Mouse (Mus musculus): ENCODE results near the gene Cdk11b. TPM values are rescaled to one million over a fixed set of nuclear protein-coding genes. Genes with fewer than 3 reads are reported as not detected.
A peak's percentile ranks its signal among the peaks of the same experiment; 100 is the strongest.
"Not testable (repeated sequence)": the region's sequence is repeated elsewhere in the genome, so short reads cannot be mapped to it uniquely, and the experiment has no call there.

Cdk11b gene
- total RNA-seq, 2 experiments from 2014 or later, result 45.9 to 53.1 TPM

DNA sequence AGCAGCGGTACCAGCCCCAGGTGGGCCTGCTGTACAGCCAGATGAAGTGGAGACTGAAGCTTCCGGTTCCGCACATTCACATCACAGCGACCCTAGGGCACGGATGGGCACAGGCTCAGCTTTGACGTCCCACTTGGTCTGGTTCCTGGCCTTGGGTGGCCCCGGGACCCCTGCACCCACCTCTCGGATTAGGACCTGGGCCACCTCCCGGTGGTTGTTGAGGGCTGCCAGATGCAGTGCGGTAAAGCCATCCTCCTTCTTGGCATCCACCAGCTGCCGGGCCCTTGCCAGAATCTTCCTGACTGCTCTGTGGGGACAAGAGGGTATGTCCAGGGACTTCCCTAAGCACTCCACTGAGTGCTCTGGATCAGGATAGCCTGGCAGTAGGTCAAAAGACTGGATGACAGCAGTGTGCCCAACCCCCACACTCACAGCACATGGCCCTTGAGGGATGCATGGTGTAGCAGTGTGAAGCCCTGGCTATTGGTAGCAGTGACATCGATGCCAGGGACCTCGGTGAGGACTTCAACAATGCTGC is 31.6 kb downstream of the Cdk11b start:
- intact Hi-C loops (cut with DNase I), result no loop called here
- DNase-seq (ENCODE audit: low spot score in 2 of 2), result no peak

DNA sequence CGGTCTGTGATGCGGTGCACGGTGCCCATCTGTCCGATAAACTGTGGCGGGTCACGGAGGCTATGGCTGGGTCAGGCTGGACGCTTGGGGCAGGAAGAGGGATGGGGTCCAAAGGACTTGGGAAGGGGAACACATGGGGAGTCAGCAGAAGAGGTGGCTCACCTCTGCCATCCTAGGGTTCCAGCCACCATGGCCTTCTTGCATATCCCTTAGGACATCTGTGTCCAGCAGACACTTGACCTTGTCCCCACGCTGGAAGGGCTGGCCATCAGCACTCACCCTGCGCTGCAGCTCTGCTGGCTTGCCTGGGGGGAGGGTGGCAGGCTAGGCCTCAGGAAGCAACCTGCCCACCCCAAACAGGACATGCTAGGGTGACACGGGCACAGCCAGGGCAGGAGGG is 34.3 kb downstream of the Cdk11b start:
- no peak for DNase-seq (ENCODE audit: low spot score in 2 of 2)
- intact Hi-C loops (cut with DNase I), result no loop called here

DNA sequence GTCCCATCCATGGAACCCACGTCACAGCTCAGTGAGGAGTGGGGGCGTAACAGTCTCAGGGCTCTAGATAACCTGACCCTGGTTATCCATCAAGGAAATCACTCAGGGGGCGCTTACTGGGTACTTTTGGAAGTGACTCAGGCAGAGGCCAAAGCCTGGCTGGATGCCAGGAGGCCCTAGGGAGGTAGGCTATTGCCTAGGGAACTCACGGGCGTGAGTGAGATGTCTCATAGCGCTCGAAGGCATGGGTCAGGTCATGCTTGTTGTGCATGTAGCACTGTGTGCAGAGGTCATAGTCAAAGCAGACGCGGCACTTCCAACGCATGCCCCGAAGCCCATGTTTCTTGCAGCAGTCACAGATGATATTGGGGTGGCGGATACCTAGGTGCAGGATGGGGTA is 36.0 kb downstream of the Cdk11b start:
- no peak for DNase-seq (ENCODE audit: low spot score in 2 of 2)
- intact Hi-C loops (cut with DNase I), result no loop called here

DNA sequence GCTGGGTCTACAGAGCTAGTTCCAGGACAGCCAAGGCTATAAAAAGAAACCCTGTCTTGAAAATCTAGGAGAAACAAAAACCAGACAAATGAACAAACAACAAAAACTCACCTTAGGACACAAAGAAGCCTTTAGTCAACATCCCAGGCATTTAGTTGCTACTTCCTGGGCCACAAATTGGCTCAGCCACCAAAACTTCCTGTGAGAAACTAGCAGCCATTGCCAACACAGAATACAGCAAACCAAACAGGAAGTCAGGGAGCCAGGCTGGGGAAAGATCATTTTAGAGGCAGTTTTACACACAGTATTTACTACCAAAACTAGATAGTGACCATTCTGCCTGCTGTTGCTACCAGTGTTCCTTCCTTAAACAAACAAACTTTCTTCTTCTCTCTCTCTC is 42.2 kb downstream of the Cdk11b start:
- DNase-seq (ENCODE audit: low spot score in 2 of 2), result no peak

DNA sequence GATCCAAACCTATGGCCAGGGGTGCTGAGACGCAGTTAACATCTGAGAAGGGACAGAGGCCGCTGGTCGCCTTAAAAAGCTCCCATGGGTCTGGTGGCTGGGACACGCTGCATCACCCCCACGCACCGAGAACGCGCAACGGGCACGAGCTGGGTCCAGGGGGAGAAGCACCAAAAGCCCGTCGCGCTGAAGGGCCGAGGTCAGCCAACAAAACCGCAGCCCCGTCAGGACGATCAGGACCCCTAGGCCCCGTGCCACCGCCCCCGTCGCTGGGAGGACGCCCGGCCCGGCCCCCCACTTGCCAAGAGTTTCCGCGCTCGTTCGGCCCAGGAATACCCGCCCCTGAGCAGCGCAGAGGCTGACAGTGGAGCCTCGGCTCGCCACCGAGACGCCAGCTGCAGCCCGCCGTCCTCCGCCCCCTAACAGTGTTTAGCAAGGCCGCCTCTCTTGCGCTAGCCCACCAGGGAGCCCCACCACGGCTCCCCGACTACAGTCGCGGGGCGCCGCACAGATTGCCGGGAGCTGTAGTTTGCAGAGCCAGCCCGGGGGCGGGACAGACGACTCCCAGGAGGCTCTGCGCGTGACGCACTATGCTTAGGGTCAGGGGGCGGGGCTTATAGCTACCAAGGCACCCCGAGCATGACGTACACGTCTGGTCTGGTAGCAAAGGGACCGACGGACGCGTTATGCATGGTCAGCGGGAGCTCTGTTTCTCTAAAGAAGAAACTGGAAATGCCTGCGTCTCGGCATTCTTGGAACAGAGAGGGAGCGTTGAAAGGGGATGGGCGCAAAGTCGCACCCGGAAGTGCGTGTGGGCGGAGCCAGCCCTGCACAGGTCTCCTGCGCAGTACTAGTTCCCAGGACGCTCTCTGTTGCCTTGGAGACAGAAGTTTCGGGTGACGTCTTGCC is 44.3 kb downstream of the Cdk11b start, which contains the start of gene Mib2:
Mib2 (minus strand) TSS at position 510 of the 909 bp plus-strand sequence.
- intact Hi-C loops (cut with DNase I), result loop anchor here (1.0 kb wide), 1 partner anchor 26 kb away; no protein-coding TSS in a partner anchor
- peak; percentile 98 to 99 for DNase-seq (ENCODE audit: low spot score in 2 of 2)

More for the DNA sequence above, 42.2 kb downstream of the Cdk11b start:
- intact Hi-C loops (cut with DNase I), result no loop called here

DNA sequence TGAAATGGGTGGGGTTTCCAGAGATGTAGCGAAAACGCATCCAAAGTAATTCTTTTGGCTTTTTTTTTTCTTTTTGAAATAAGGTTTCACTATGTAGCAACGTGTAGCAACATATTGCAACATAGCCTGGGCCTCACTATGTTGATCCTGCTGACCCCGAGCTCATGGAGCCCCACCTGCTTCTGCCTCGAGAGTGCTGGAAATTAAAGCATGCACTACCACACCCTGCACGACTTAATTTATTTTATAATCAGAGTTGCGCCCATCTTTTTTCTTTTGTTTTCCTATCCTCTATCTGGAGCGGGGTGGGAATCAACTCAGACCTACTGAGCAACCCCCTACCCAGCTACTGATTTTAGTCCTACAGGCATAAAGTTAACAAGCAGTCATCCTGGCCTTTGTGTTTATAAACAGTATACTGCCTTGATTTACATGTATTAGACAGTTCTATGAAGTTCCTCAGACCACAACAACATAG is 45.0 kb downstream of the Cdk11b start:
- DNase-seq (ENCODE audit: low spot score in 2 of 2), result no peak
- intact Hi-C loops (cut with DNase I), result loop anchor here (1.0 kb wide), 1 partner anchor 26 kb away; no protein-coding TSS in a partner anchor

DNA sequence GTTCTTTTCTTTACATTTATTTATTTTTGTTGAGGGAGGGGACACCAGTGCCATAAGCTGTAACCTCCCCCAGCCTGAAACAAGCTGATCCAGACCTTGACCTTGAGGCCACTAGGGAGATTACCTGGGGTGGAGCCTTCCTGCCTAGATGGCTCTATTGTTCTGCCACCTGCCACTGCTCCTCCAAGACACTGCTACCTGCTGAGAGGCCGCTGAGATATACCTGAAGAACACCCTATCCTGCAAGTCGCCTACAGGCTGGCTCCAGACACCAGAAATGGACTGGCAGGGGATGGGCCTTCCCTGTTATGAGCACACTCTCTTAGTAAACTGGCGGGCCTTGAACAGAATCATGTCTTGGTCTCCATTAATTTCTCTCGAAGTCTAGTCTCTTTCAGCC is 45.6 kb downstream of the Cdk11b start:
- DNase-seq (ENCODE audit: low spot score in 2 of 2); intact Hi-C loops (cut with DNase I): not testable (repeated sequence)

DNA sequence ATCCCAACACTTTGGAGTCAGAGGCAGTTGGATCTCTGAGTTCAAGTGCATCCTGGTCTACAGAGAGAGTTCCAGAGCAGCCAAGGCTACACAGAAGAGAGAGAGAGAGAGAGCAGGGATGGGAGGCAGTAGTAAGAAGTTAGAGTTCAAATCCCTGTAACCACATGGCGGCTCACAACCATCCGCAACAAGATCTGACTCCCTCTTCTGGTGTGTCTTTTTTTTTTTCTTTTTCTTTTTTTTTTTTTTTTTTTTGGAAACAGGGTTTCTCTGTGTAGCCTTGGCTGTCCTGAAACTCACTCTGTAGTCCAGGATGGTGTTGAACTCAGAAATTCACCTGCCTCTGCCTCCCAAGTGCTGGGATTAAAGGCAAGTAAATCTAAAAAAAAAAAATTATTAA is 47.4 kb downstream of the Cdk11b start:
- DNase-seq (ENCODE audit: low spot score in 2 of 2), result no peak
- intact Hi-C loops (cut with DNase I), result no loop called here

DNA sequence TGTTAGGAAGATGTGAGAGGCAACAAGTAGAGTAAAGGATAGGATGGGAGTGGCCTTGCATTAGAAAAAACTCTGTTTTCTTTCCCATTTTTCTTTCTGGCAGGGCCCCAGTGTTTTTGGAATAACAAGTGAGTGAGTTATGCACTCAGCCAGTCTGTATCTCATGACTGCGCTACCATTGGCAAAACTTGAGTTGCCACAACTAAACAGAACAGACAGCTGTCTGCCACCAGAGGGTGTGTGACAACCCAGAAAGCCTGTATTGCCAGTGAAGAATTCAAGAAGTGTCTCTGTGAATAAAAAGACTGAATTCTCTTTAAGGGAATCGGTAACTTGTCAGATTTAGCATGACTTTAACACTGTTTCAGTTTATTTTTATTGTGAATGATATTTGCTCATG is 51.3 kb downstream of the Cdk11b start:
- DNase-seq (ENCODE audit: low spot score in 2 of 2), result no peak
- intact Hi-C loops (cut with DNase I), result no loop called here

DNA sequence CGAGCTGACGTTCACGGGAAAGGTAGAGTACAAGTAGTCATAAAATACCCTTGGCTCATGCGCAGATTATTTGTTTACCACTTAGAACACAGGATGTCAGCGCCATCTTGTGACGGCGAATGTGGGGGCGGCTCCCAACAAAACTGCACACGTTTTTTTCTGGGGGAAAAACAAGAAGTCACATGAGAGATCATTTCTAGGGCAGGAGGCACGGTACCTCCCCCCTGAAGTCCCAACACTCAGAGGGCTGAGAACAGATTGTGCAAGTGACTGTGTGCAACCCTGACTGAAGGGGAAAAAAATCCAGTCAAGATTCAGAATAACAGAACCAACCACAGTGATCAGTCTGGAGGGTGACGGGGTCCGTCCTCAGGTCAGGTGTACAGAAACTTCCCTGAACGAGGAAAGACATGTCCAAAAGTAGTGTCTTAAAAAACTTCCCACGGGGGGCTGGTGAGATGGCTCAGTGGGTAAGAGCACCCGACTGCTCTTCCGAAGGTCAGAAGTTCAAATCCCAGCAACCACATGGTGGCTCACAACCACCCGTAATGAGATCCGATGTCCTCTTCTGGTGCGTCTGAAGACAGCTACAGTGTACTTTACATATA is 59.1 kb downstream of the Cdk11b start:
- intact Hi-C loops (cut with DNase I), result not testable (repeated sequence)

DNA sequence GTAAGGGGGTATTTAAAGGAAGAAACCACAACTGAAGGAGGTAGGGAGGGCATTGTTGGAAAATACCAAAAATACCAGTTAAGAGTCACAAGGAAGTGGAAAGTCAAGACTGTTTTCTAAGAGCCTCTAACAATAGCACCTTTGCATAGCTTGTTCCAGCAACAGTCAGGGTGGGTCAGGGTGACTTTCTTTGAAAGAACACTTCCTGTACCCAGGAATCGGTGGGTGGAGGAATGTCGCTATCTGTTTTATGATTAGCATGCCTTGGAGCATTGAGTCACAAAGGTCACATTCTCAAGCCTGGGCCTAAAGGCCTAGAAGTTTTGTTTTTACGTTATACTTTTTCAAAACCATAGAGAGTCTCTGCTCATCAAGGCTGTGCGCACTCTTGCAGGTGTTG is 63.1 kb downstream of the Cdk11b start:
- intact Hi-C loops (cut with DNase I); DNase-seq (ENCODE audit: low spot score in 2 of 2): not testable (repeated sequence)

More for the DNA sequence above, 59.1 kb downstream of the Cdk11b start:
- DNase-seq (ENCODE audit: low spot score in 2 of 2), result not testable (repeated sequence)

DNA sequence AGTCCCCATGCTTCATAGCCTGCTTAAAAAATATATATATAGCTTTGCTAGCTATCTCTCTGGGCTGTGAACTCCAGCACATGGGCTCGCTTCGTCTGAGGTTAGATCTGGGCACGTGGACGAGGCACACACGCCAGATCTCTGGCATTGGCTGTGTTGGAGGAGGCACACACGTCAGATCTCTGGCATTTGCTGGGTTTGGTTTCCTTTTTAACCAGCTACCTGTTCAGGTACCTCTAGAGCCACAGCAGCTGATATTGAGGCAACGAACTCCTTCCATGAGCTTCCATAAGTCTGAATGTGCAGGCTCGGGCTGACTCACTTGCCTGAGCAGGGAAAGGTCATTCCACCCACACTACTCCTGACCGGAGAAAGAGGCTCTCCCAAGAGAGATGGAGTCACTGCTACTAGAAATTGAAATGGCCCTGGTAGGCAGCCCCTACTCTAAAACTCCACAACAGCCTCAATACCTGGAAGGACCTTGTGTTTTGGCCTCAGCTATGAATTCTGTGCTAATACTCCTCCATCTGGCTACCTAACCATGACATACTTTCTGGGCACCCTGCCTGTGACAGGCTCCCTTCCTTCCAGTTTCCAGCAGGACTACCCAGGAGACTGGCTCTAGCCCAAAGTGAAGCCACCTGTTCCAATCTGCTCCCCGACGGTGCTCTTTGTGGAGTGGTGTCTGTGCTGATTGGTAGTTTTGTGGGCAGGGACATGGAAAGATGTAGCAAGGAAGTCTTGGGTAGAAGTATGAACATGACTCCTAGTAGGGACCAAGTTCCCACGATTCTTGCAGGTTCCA is 66.1 kb downstream of the Cdk11b start:
- peak in 1 of 2 experiments; percentile 34 for DNase-seq (ENCODE audit: low spot score in 2 of 2)

DNA sequence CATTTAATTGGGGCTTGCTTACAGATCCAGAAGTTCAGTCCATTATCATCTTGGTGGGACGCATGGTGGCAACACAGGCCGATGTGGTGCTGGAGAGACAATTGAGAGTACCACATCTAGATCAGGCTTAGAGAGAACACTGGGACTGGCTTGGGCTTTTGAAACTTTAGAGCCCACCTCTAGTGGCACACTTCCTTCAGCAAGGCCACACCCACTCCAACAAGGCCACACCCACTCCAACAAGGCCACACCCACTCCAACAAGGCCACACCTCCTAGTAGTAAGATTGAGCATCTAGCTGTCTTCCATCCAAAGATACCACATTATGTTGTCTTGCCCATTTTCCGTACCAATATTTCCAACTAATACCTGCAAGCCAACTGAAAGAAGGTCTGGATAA is 67.8 kb downstream of the Cdk11b start:
- intact Hi-C loops (cut with DNase I), result loop anchor here (5.0 kb wide), 1 partner anchor 210 kb away; no protein-coding TSS in a partner anchor
- no peak for DNase-seq (ENCODE audit: low spot score in 2 of 2)

More for the DNA sequence above, 66.1 kb downstream of the Cdk11b start:
- intact Hi-C loops (cut with DNase I), result loop anchor here (5.0 kb wide), 1 partner anchor 208 kb away; no protein-coding TSS in a partner anchor

DNA sequence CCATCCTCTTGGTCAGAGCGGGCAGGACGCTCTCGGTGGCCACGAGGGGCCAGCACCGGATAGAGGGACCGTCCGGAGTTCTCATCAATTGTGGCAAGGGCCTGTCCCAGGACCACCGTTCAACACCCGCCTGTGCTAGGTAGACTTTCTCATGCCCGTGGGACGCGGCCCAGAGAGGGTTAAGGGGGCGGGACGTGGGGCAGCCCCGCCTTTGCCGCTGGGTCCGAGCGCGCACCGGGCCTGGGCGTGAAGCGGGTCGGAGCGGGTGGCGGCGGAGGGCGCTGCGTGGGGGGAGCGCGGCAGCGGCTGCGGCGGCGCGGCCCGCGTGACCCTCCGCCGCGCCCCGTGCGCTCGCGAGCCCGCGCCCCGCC is 69.4 kb downstream of the Cdk11b start, which contains the start of gene Fndc10:
Fndc10 (plus strand) TSS at position 232 of the 371 bp plus-strand sequence.
- intact Hi-C loops (cut with DNase I), result loop anchor here (2.0 to 5.0 kb wide), 2 partner anchors 69 to 212 kb away; partner anchors contain the start of gene Cdk11b
- peak; percentile 74 to 80 for DNase-seq (ENCODE audit: low spot score in 2 of 2)

DNA sequence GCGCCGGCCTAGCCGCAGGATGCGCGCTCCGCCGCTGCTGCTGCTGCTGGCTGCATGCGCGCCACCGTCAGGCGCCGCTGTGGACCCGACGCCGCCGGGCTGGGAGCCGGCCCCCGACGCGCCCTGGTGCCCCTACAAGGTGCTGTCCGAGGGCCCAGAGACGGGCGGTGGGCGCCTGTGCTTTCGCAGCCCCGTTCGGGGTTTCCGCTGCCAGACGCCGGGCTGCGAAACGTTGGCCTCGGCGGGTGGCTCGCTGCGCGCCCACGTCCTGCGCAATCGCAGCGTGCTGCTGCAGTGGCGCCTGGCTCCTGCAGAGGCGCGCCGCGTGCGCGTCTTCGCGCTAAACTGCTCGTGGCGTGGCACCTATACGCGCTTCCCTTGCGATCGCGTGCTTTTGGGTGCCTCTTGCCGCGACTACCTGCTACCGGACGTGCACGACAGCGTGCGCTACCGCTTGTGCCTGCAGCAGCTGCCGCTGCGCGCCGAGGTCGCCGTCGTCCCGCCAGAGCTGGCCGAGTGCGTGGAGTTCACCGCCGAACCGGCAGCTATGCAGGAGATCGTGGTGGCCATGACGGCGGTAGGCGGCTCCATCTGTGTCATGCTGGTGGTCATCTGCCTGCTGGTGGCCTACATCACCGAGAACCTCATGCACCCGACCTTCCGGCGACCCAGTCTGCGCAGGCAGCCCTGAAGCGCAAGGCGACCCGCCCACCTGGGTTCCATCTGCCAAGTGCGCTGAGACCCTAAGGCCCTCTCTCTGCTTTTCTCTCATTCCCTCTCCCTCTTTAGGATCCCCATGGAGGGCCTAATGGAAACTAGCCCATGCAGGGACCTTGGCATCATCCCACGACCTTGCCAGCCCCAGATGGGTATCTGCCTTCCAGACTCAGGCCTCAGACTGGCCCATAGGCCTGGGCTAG is 70.1 kb downstream of the Cdk11b start:
- DNase-seq (ENCODE audit: low spot score in 2 of 2), result peak; percentile 88 to 89
- intact Hi-C loops (cut with DNase I), result loop anchor here (1.0 to 5.0 kb wide), 3 partner anchors 25 to 212 kb away; partner anchors contain the start of genes Cdk11b and Mib2

DNA sequence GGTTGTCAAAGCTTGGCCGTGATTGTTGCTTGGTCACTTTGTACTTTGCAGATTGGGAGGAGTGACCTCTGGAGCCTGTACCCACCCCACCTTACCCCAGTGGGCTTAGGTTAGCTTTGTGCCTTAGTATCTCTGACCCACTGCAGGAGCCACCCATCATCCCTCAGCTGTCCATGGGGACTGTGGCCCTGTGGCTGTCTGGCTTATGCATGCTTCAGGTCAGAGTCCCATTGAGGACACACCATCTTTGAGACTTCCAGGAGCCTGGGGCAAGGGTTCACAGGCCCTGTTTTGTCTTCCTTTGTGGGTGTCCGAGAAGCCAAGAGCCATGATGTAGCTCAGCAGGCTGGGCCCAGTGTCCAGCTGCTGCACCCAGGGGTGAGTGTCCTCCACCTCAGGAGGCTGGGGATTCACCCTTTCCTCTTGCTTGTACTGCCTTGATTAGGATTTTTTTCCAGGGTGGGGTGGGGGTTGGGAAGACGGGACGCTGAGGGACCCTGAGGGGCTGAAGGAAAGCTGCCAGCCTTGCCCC is 70.9 kb downstream of the Cdk11b start:
- intact Hi-C loops (cut with DNase I), result loop anchor here (1.0 to 2.0 kb wide), 2 partner anchors 26 to 71 kb away; partner anchors contain the start of genes Cdk11b and Mib2
- no peak for DNase-seq (ENCODE audit: low spot score in 2 of 2)

Data from left cerebral cortex, postnatal 25 days (tissue).